Mouse (Mus musculus): Measurements from ENCODE around the gene Cdh16. TPM values are rescaled to one million over a fixed set of nuclear protein-coding genes. Genes with fewer than 3 reads are reported as not detected.
"Not testable (repeated sequence)": the region's sequence is repeated elsewhere in the genome, so short reads cannot be mapped to it uniquely, and the experiment has no call there.

Gene Cdh16
- polyA plus RNA-seq, 1 experiment from 2014 or later: 2.1 TPM

DNA sequence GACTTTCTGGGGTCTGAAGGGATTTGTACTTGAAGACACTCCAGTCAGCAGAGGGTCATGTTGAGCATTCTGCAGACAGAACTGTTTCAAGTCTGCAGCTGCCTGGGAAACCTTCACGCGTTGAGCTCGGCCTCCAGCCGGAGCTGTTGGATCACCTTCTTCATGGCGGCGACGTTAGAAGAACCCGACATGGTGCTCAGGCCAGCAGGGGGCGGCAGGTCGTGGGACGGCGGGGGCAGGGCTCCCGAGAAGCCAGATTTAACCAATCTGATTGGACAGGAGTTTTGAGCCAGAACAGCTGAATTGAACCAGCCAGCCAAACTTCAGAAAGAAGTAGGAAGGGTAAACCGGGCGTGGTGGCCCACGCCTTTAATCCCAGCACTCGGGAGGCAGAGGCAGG lies 46.6 kb downstream of the Cdh16 start:
- WGBS: 79% methylated on average over 17 of the region's 17 CpGs
- not testable (repeated sequence) for H3K4me2 ChIP-seq (ENCODE audit: low read depth, low read length); H3K36me3 ChIP-seq (ENCODE audit: control insufficient read depth, insufficient read depth, low read length)

DNA sequence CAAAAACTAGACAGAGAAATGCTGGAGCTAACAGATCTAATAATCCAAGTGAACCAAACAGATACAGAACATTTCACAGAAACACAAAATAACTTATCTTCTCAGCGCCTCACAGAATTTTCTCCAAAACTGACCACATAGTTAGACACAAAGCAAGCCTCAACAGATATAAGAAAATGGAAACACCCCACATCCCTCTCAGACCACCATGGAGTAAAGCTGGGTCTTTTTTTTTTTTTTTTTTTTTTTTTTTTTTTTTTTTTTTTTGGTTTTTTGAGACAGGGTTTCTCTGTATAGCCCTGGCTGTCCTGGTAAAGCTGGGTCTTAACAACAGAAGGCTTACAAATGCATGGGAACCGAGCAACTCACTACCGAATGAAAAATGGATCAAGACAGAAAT lies 47.4 kb downstream of the Cdh16 start:
- DNase-seq (ENCODE audit: low spot score): no peak
- Histone ChIP-seq H3K9me3 (ENCODE audit: control insufficient read depth, low read length) (no peaks in the 10 kb centered on the region), H3K4me1 (ENCODE audit: control insufficient read depth, insufficient read depth, low read length) (no peaks in the 10 kb centered on the region), H3K4me3 (ENCODE audit: low read depth, low read length) (no peak overlapping the region), H3K36me3 (ENCODE audit: control insufficient read depth, insufficient read depth, low read length) (no peaks in the 10 kb centered on the region), H3K4me2 (ENCODE audit: low read depth, low read length) (no peak overlapping the region), H3K27ac (replicated peaks; ENCODE audit: low read depth, low read length) (no peak overlapping the region), H3K9ac (ENCODE audit: low read depth, low read length) (no peak overlapping the region), H3K27me3 (replicated peaks; ENCODE audit: control insufficient read depth, insufficient read depth, low read length) (no peaks in the 10 kb centered on the region)
- 88% methylated on average over 3 of the region's 3 CpGs for WGBS
- no peak for ATAC-seq (ENCODE audit: low read depth)

More for the DNA sequence above, 46.6 kb downstream of the Cdh16 start:
- not testable (repeated sequence) for H3K4me1 ChIP-seq (ENCODE audit: control insufficient read depth, insufficient read depth, low read length); H3K4me3 ChIP-seq (ENCODE audit: low read depth, low read length); H3K27me3 ChIP-seq (replicated peaks; ENCODE audit: control insufficient read depth, insufficient read depth, low read length); H3K27ac ChIP-seq (replicated peaks; ENCODE audit: low read depth, low read length); ATAC-seq (ENCODE audit: low read depth); H3K9ac ChIP-seq (ENCODE audit: low read depth, low read length); H3K9me3 ChIP-seq (ENCODE audit: control insufficient read depth, low read length); DNase-seq (ENCODE audit: low spot score)

DNA sequence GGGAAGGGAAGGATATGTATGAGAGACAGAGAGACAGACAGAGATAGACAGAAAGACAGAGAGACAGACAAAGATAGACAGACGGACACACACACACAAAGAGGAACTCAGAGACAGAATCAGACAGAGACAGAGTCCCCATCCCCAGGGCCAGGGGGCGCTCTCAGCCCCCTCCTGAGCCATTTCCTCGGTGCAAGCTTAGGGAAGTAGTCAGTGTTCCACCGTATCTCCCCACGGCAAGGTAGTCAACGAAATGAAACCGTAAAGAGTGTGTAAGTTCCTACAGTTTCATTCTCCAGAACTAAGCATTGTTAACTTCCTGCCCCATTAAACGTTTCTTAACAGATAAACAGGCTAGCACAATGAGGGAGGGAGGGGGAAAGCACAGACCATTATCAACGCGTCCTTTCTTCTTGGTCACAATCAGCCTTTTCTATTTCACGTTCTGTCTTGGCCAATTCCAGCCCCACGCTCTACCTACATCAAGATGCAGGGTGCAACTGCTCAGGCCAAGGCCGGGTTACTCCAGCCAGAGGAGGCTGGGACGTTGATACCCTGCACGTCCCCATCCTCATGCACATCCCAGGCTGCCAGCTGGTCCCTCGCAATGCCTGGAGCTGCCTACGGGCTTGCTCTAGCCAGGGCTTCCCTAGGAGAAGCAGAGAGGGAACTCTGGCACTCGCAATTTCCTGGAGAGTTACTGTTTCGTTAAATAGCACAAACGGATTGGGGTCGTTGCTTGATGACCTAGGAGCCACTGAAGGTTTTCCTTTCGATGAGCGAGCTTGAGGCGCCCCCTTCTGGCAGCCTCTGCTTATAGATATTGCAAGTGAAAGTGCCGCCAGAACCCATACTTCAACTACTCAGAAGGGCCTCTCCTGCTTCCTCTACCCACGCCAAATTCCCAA lies 53.5 kb downstream of the Cdh16 start:
- Histone ChIP-seq H3K27me3 (replicated peaks; ENCODE audit: control insufficient read depth, insufficient read depth, low read length) (no peaks in the 10 kb centered on the region), H3K36me3 (ENCODE audit: control insufficient read depth, insufficient read depth, low read length) (no peaks in the 10 kb centered on the region), H3K4me3 (ENCODE audit: low read depth, low read length) (peak overlapping the region; percentile 37), H3K9me3 (ENCODE audit: control insufficient read depth, low read length) (no peaks in the 10 kb centered on the region), H3K4me1 (ENCODE audit: control insufficient read depth, insufficient read depth, low read length) (no peaks in the 10 kb centered on the region), H3K4me2 (ENCODE audit: low read depth, low read length) (peak overlapping the region; percentile 61), H3K9ac (ENCODE audit: low read depth, low read length) (peak overlapping the region; percentile 43), H3K27ac (replicated peaks; ENCODE audit: low read depth, low read length) (no peak overlapping the region)
- DNase-seq (ENCODE audit: low spot score) (peak; percentile 90), ATAC-seq (ENCODE audit: low read depth) (peak; percentile 86)
- WGBS: 6% methylated on average over 25 of the region's 26 CpGs

DNA sequence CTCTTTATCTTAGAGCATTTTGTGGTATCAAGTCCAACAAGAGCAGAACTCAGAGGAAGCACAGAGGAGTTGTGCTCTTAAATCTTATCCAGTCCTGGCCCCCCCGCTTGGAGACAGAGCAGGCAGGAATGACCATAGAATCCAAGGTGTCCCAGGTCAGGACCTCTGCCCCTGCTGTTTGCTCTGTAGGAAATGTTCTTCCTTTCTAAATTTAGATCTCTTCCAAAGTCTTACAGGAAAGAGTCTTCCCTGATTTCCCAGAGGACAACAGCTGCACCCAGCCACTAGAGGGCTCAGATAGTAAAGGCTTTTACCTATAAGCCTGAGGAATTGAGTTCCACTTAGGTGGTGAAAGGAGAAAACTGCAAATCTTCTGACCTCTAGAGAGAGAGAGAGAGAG lies 54.6 kb downstream of the Cdh16 start:
- WGBS: 46% methylated on average over 1 of the region's 1 CpGs
- ATAC-seq (ENCODE audit: low read depth): no peak
- DNase-seq (ENCODE audit: low spot score): peak; percentile 37

DNA sequence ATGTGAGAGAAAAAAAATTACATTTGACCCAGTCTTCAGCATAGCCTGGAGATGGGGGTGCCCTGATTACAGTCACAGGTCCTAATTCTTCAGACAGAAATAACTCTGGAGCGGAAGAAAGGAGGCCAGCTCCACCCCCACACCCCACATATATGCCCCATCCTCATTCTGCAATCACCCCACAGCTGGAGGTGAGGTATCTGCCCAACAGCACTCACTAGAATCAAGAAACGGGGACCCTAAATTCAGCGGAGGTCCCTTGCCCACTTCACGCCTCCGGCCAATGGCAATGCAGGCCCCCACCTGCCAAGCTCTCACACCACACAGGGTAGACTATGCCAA lies 58.8 kb downstream of the Cdh16 start:
- H3K9ac ChIP-seq (ENCODE audit: low read depth, low read length): no peak overlapping the region
- no peaks in the 10 kb centered on the region for H3K4me1 ChIP-seq (ENCODE audit: control insufficient read depth, insufficient read depth, low read length)
- H3K27ac ChIP-seq (replicated peaks; ENCODE audit: low read depth, low read length): no peak overlapping the region
- ATAC-seq (ENCODE audit: low read depth) (0 out of 2 replicates have a peak, but pooled peaks have one; percentile 6), DNase-seq (ENCODE audit: low spot score) (no peak)
- no peak overlapping the region for H3K4me2 ChIP-seq (ENCODE audit: low read depth, low read length)
- H3K4me3 ChIP-seq (ENCODE audit: low read depth, low read length): no peak overlapping the region
- no peaks in the 10 kb centered on the region for H3K9me3 ChIP-seq (ENCODE audit: control insufficient read depth, low read length)
- H3K36me3 ChIP-seq (ENCODE audit: control insufficient read depth, insufficient read depth, low read length): no peaks in the 10 kb centered on the region
- H3K27me3 ChIP-seq (replicated peaks; ENCODE audit: control insufficient read depth, insufficient read depth, low read length): no peaks in the 10 kb centered on the region
- 92% methylated on average over 5 of the region's 5 CpGs for WGBS

More for the DNA sequence above, 54.6 kb downstream of the Cdh16 start:
- Histone ChIP-seq H3K4me1 (ENCODE audit: control insufficient read depth, insufficient read depth, low read length) (no peaks in the 10 kb centered on the region), H3K36me3 (ENCODE audit: control insufficient read depth, insufficient read depth, low read length) (no peaks in the 10 kb centered on the region), H3K4me2 (ENCODE audit: low read depth, low read length) (no peak overlapping the region), H3K27me3 (replicated peaks; ENCODE audit: control insufficient read depth, insufficient read depth, low read length) (no peaks in the 10 kb centered on the region), H3K9me3 (ENCODE audit: control insufficient read depth, low read length) (no peaks in the 10 kb centered on the region), H3K27ac (replicated peaks; ENCODE audit: low read depth, low read length) (no peak overlapping the region), H3K9ac (ENCODE audit: low read depth, low read length) (no peak overlapping the region), H3K4me3 (ENCODE audit: low read depth, low read length) (no peak overlapping the region)

DNA sequence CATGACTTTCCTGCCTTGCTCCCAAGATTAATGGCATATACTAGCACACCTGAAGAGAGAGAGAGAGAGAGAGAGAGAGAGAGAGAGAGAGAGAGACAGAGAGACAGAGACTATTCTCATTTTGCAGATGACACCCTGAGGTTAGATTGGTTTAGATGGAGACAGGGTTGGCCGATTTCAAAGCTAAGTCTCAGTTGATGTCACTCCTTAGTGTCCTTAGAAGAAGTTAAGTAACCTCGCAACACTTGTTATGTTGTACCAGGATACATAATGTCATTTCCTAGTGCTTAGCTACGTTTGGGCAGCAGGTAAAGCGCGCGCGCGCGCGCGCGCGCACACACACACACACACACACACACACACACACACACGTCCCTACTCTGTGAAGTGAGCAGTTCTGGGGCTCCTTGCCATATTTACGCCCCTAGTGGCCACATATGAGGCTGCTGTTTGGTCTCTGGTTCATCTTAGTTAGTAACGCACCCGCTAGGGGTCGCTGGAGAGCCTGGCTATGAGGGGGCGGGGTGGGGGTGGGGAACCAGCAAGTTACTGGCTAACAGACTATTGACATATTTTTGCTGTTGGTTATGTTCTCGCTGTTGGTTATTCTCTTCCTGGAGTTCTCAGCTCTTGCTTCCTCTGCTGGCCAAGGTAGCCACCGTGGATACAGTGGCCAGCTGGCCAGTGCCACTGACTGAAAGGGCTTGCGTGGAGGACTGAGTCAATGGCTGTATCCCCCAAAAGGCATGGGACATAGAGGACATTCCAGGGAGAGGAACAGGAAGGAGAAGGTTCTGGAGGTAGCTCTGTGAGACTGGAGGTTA lies 59.4 kb downstream of the Cdh16 start:
- no peak overlapping the region for H3K4me3 ChIP-seq (ENCODE audit: low read depth, low read length)
- no peaks in the 10 kb centered on the region for H3K9me3 ChIP-seq (ENCODE audit: control insufficient read depth, low read length)
- peak; percentile 92 for ATAC-seq (ENCODE audit: low read depth)
- WGBS: 22% methylated on average over 15 of the region's 22 CpGs
- H3K4me1 ChIP-seq (ENCODE audit: control insufficient read depth, insufficient read depth, low read length): no peaks in the 10 kb centered on the region
- no peak overlapping the region for H3K27ac ChIP-seq (replicated peaks; ENCODE audit: low read depth, low read length)
- DNase-seq (ENCODE audit: low spot score): peak; percentile 91
- H3K36me3 ChIP-seq (ENCODE audit: control insufficient read depth, insufficient read depth, low read length): no peaks in the 10 kb centered on the region
- no peaks in the 10 kb centered on the region for H3K27me3 ChIP-seq (replicated peaks; ENCODE audit: control insufficient read depth, insufficient read depth, low read length)
- peak overlapping the region; percentile 32; the same call in 1 of the 2 replicates for H3K4me2 ChIP-seq (ENCODE audit: low read depth, low read length)
- H3K9ac ChIP-seq (ENCODE audit: low read depth, low read length): no peak overlapping the region

DNA sequence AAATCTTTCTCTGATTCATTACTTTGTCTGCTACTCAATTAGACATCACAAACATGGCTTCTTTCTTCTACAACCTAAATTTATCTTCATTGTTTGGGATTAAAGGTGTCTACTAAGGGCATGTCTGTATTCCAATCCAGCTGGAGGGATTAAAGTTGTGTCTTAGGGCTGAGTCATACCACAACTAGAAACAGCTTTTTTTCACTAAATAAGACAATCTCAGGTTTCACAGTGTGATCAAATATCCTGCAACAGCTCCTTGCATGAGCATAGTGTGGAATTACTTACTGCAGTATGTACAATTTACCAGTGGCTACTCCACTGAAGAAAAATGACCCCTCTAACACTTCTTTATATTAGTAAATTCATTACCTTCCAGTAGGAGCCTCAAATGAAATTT lies 63.5 kb downstream of the Cdh16 start:
- no peaks in the 10 kb centered on the region for H3K36me3 ChIP-seq (ENCODE audit: control insufficient read depth, insufficient read depth, low read length)
- no peak for ATAC-seq (ENCODE audit: low read depth)

DNA sequence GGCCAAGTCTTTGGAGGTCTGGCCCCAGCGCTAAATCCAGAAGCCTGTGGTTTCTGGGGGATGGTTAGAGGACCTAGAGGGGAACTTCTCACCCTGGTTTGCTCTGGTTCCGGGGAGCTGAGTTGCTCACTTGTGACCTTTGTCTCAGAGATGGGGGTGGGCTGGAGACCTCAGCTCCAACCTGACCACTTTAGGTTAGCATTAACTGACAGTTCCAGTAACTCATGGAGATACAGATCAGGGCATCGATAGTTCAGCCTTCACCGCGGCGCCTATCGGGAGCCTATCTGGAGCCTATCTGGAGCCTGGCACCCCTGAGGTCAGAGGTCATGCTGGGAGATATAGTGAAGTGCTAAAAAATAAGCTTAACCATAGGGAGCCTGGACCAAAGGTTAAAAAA lies 67.0 kb downstream of the Cdh16 start:
- no peak for ATAC-seq (ENCODE audit: low read depth)
- Histone ChIP-seq H3K27ac (replicated peaks; ENCODE audit: low read depth, low read length) (no peak overlapping the region), H3K4me1 (ENCODE audit: control insufficient read depth, insufficient read depth, low read length) (no peaks in the 10 kb centered on the region), H3K4me2 (ENCODE audit: low read depth, low read length) (no peak overlapping the region), H3K36me3 (ENCODE audit: control insufficient read depth, insufficient read depth, low read length) (no peaks in the 10 kb centered on the region), H3K9ac (ENCODE audit: low read depth, low read length) (no peak overlapping the region), H3K27me3 (replicated peaks; ENCODE audit: control insufficient read depth, insufficient read depth, low read length) (no peaks in the 10 kb centered on the region), H3K4me3 (ENCODE audit: low read depth, low read length) (no peak overlapping the region), H3K9me3 (ENCODE audit: control insufficient read depth, low read length) (no peaks in the 10 kb centered on the region)
- no peak for DNase-seq (ENCODE audit: low spot score)
- whole genome bisulfite sequencing: 76% methylated on average over 7 of the region's 7 CpGs

More for the DNA sequence above, 63.5 kb downstream of the Cdh16 start:
- H3K9me3 ChIP-seq (ENCODE audit: control insufficient read depth, low read length): no peaks in the 10 kb centered on the region
- no peak overlapping the region for H3K4me2 ChIP-seq (ENCODE audit: low read depth, low read length)
- no peak overlapping the region for H3K27ac ChIP-seq (replicated peaks; ENCODE audit: low read depth, low read length)
- no peak overlapping the region for H3K9ac ChIP-seq (ENCODE audit: low read depth, low read length)
- DNase-seq (ENCODE audit: low spot score): no peak
- H3K4me3 ChIP-seq (ENCODE audit: low read depth, low read length): no peak overlapping the region
- H3K4me1 ChIP-seq (ENCODE audit: control insufficient read depth, insufficient read depth, low read length): no peaks in the 10 kb centered on the region
- H3K27me3 ChIP-seq (replicated peaks; ENCODE audit: control insufficient read depth, insufficient read depth, low read length): no peaks in the 10 kb centered on the region
